Mouse (Mus musculus) megakaryocyte, embryonic 14.5 days (primary cell): ENCODE measurements around the gene Rhno1.

Source experiments
- FLI1 ChIP-seq: IDR thresholded peaks from 2 replicates; pipeline ENCODE4 v1.6.1; 2012; ENCODE audit warnings: low read length, inconsistent platforms, mixed read lengths
- GATA1 ChIP-seq: IDR thresholded peaks from 3 replicates; pipeline ENCODE4 v1.6.1; 2012; ENCODE audit warnings: mixed read lengths, low read length, inconsistent platforms, borderline replicate concordance

- TF ChIP-seq FLI1 = no peak
- TF ChIP-seq GATA1 = no peak
Measured at GRCm38 (mm10) chr6:128411115-128411514, 48.4 kb upstream of the Rhno1 start.
